Mouse (Mus musculus) frontal cortex, postnatal 25 days (tissue): Measurements from ENCODE around the gene Tsga10ip.
"Not testable (repeated sequence)": the region's sequence is repeated elsewhere in the genome, so short reads cannot be mapped to it uniquely, and the experiment has no call there.

ENCODE experiments used
- DNase-seq, 2 experiments: peaks; one replicate each; pipeline ENCODE4 v3.0.0; 2022; ENCODE audit warnings: low spot score in 2 of 2

The Tsga10ip gene

GRCm38 (mm10) chr19:5389647-5390046 is 12.7 kb downstream of the Tsga10ip start:
- DNase-seq: no peak

GRCm38 (mm10) chr19:5388588-5389242 is 13.6 kb downstream of the Tsga10ip start, which contains the start of gene Sart1:
Gene Sart1, minus strand, starts transcription at chr19:5388703.
- DNase-seq: peak; percentile 85 to 90

- DNase-seq: no peak
These were observed 14.3 kb downstream of the Tsga10ip start for GRCm38 (mm10) chr19:5388011-5388441.

GRCm38 (mm10) chr19:5384715-5385114 is 17.6 kb downstream of the Tsga10ip start:
- no peak for DNase-seq

- DNase-seq: no peak
These were observed 19.0 kb downstream of the Tsga10ip start for GRCm38 (mm10) chr19:5383326-5383725.

GRCm38 (mm10) chr19:5377446-5377845 is 24.9 kb downstream of the Tsga10ip start:
- no peak for DNase-seq

GRCm38 (mm10) chr19:5374748-5375147 is 27.6 kb downstream of the Tsga10ip start:
- DNase-seq: no peak

- DNase-seq: no peak
These were observed 28.1 kb downstream of the Tsga10ip start for GRCm38 (mm10) chr19:5374177-5374576.

GRCm38 (mm10) chr19:5372724-5373123 is 29.6 kb downstream of the Tsga10ip start:
- no peak for DNase-seq

GRCm38 (mm10) chr19:5370932-5371331 is 31.4 kb downstream of the Tsga10ip start:
- DNase-seq: no peak

GRCm38 (mm10) chr19:5367455-5367854 is 34.9 kb downstream of the Tsga10ip start:
- no peak for DNase-seq

- no peak for DNase-seq
These were observed 35.3 kb downstream of the Tsga10ip start, which contains the start of gene Banf1 for GRCm38 (mm10) chr19:5367053-5367359. Gene Banf1, minus strand, starts transcription at chr19:5367168.

- DNase-seq: peak; percentile 94 to 95
These were observed 35.9 kb downstream of the Tsga10ip start, which contains the start of gene Eif1ad for GRCm38 (mm10) chr19:5366175-5367052. Gene Eif1ad, plus strand, starts transcription at chr19:5366741.

- no peak for DNase-seq
These were observed 36.6 kb downstream of the Tsga10ip start for GRCm38 (mm10) chr19:5365751-5366150.

- DNase-seq: no peak
These were observed 38.2 kb downstream of the Tsga10ip start for GRCm38 (mm10) chr19:5364124-5364523.

GRCm38 (mm10) chr19:5362186-5362585 is 40.1 kb downstream of the Tsga10ip start:
- no peak for DNase-seq

- DNase-seq: no peak
These were observed 46.2 kb downstream of the Tsga10ip start for GRCm38 (mm10) chr19:5356080-5356479.

GRCm38 (mm10) chr19:5353609-5354008 is 48.7 kb downstream of the Tsga10ip start:
- DNase-seq: no peak

- DNase-seq: not testable (repeated sequence)
These were observed 52.8 kb downstream of the Tsga10ip start, which contains the start of gene Cst6 for GRCm38 (mm10) chr19:5349502-5349873. Gene Cst6, minus strand, starts transcription at chr19:5349574.

- DNase-seq: peak; percentile 6 to 15
These were observed 53.5 kb downstream of the Tsga10ip start for GRCm38 (mm10) chr19:5348526-5349501.

- DNase-seq: no peak
These were observed 54.3 kb downstream of the Tsga10ip start for GRCm38 (mm10) chr19:5348064-5348463.
